Mouse (Mus musculus) ES-Bruce4 (cell line): ENCODE data around the gene Psmc4.

ENCODE experiments used
- CTCF ChIP-seq: IDR thresholded peaks from one replicate; pipeline ENCODE4 v1.8.1; 2011; ENCODE audit warnings: low read depth, low read length
- POLR2A ChIP-seq: IDR thresholded peaks from one replicate; pipeline ENCODE4 v1.8.1; 2011; ENCODE audit warnings: low read length; ENCODE audit not compliant: insufficient read depth

DNA sequence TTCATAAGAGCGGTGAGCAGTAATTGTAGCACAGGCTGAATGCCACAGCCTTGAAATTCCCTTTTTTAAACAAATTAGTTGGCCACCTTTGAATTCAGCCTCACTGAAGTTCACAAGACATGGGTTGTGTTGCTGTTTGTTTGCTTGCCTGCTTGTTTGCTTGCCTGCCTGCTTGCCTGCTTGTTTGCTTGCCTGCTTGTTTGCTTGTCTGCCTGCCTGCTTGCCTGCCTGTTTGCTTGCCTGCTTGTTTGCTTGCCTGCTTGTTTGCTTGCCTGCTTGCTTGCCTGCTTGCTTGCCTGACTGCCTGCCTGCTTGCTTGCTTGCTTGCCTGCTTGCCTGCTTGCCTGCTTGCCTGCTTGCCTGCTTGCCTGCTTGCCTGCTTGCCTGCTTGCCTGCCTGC lies 10.1 kb upstream of the Psmc4 start:
- TF ChIP-seq CTCF (no peak), POLR2A (no peak)
